Mouse (Mus musculus) liver, adult 2 months (tissue): ENCODE measurements around the gene Vpreb3. TPM values are rescaled to one million over a fixed set of nuclear protein-coding genes. Genes with fewer than 3 reads are reported as not detected.

Experiments
- DNase-seq: peaks from one replicate; pipeline ENCODE4 v3.0.0-alpha.2; 2011; ENCODE audit warnings: low read depth, low spot score; ENCODE audit errors: extremely low read depth
- H3K27ac ChIP-seq: fragments of 200-500 bp; replicated peaks from 2 replicates; pipeline ENCODE4 v1.5.1; 2012; ENCODE audit warnings: low read depth, mild to moderate bottlenecking, control low read depth, inconsistent platforms, low read length; ENCODE audit not compliant: insufficient read depth
- H3K27me3 ChIP-seq: fragments of 200-500 bp; 2 replicates; pipeline ENCODE4 v1.6.1; 2012; ENCODE audit warnings: mild to moderate bottlenecking, moderate library complexity, low read length, inconsistent platforms; ENCODE audit not compliant: control insufficient read depth, insufficient read depth
- H3K36me3 ChIP-seq: fragments of 200-500 bp; 2 replicates; pipeline ENCODE4 v1.6.1; 2012; ENCODE audit warnings: low read length, inconsistent platforms; ENCODE audit not compliant: control insufficient read depth, insufficient read depth
- H3K4me1 ChIP-seq: fragments of 200-500 bp; 2 replicates; pipeline ENCODE4 v1.6.1; 2011; ENCODE audit warnings: low read length; ENCODE audit not compliant: control insufficient read depth, insufficient read depth
- H3K4me3 ChIP-seq: fragments of 200-500 bp; 2 replicates; pipeline ENCODE4 v1.5.1; 2011; ENCODE audit warnings: low read depth, mild to moderate bottlenecking, control low read depth, low read length, moderate library complexity; ENCODE audit not compliant: insufficient read depth
- H3K79me2 ChIP-seq: fragments of 200-500 bp; 2 replicates; pipeline ENCODE4 v1.6.1; 2012; ENCODE audit warnings: inconsistent platforms, mild to moderate bottlenecking, low read length, moderate library complexity; ENCODE audit not compliant: control insufficient read depth, insufficient read depth
- H3K9ac ChIP-seq: fragments of 200-500 bp; 2 replicates; pipeline ENCODE4 v1.6.1; 2012; ENCODE audit warnings: low read depth, mild to moderate bottlenecking, control low read depth, inconsistent platforms, low read length
- CTCF ChIP-seq: fragments of 200-500 bp; IDR thresholded peaks from 2 replicates; pipeline ENCODE4 v1.5.1; 2011; ENCODE audit warnings: low read depth, low read length, control low read depth
- POLR2A ChIP-seq: fragments of 200-500 bp; IDR thresholded peaks from 2 replicates; pipeline ENCODE4 v1.6.1; 2011; ENCODE audit warnings: low read length, control low read depth; ENCODE audit not compliant: insufficient read depth; ENCODE audit errors: extremely low read depth
- WGBS: fragments of 180-500 bp; shearing (Covaris S2); methylation state at CpG from one replicate; pipeline ENCODE4 v1.1.7; 2018; 5-methylcytosine and 5-hydroxymethylcytosine counted together
- polyA plus RNA-seq: library from polyadenylated mRNA; depleted of rRNA; stranded (reverse); fragments of >200 nt; gene quantifications from 2 replicates; pipeline ENCODE4 v1.2.3, GENCODE M21; 2012
- total RNA-seq: library from RNA; depleted of rRNA; stranded (reverse); fragments of >200 nt; gene quantifications from 2 replicates; pipeline ENCODE4 v1.2.3, GENCODE M21; 2014

The Vpreb3 gene
- total and polyA plus RNA-seq, 2 experiments, result 0.55 to 2.0 TPM

GRCm38 (mm10) chr10:75973846-75974245, 31.0 kb downstream of the Vpreb3 start:
- H3K4me3 ChIP-seq, result no peak overlapping the region

GRCm38 (mm10) chr10:75975216-75975615, 32.4 kb downstream of the Vpreb3 start:
- H3K36me3 ChIP-seq, result no peaks in the 10 kb centered on the region
- H3K79me2 ChIP-seq, result no peaks in the 10 kb centered on the region
- peak; percentile 7 for DNase-seq
- no peaks in the 10 kb centered on the region for H3K27me3 ChIP-seq
- TF ChIP-seq CTCF (peak; percentile 60), POLR2A (no peak)
- H3K4me3 ChIP-seq, result no peak overlapping the region
- H3K9ac ChIP-seq, result no peak overlapping the region
- no peaks in the 10 kb centered on the region for H3K4me1 ChIP-seq
- no peak overlapping the region for H3K27ac ChIP-seq
- 78% methylated on average over 5 of the region's 5 CpGs for WGBS

More at GRCm38 (mm10) chr10:75973846-75974245, 31.0 kb downstream of the Vpreb3 start:
- no peaks in the 10 kb centered on the region for H3K27me3 ChIP-seq
- no peak overlapping the region for H3K27ac ChIP-seq
- TF ChIP-seq POLR2A (no peak), CTCF (no peak)
- WGBS, result over 99% methylated on average over 10 of the region's 10 CpGs
- H3K36me3 ChIP-seq, result no peaks in the 10 kb centered on the region
- H3K9ac ChIP-seq, result no peak overlapping the region
- H3K4me1 ChIP-seq, result no peaks in the 10 kb centered on the region
- DNase-seq, result no peak
- H3K79me2 ChIP-seq, result no peaks in the 10 kb centered on the region

- WGBS, result 43% methylated on average over 10 of the region's 10 CpGs
- no peak overlapping the region for H3K27ac ChIP-seq
- no peak overlapping the region for H3K9ac ChIP-seq
- DNase-seq, result no peak
- H3K4me1 ChIP-seq, result no peaks in the 10 kb centered on the region
- no peaks in the 10 kb centered on the region for H3K79me2 ChIP-seq
- H3K27me3 ChIP-seq, result no peaks in the 10 kb centered on the region
- TF ChIP-seq CTCF, result no peak
- no peak for TF ChIP-seq POLR2A
- H3K4me3 ChIP-seq, result no peak overlapping the region
- H3K36me3 ChIP-seq, result no peaks in the 10 kb centered on the region
These were observed 35.4 kb downstream of the Vpreb3 start for GRCm38 (mm10) chr10:75978119-75978834.

- no peak for DNase-seq
- no peaks in the 10 kb centered on the region for H3K27me3 ChIP-seq
- no peaks in the 10 kb centered on the region for H3K79me2 ChIP-seq
- H3K4me3 ChIP-seq, result no peak overlapping the region
- no peaks in the 10 kb centered on the region for H3K4me1 ChIP-seq
- H3K27ac ChIP-seq, result no peak overlapping the region
- WGBS, result 80% methylated on average over 5 of the region's 5 CpGs
- H3K9ac ChIP-seq, result no peak overlapping the region
- no peak for TF ChIP-seq POLR2A
- TF ChIP-seq CTCF, result no peak
- H3K36me3 ChIP-seq, result no peaks in the 10 kb centered on the region
These were observed 35.9 kb downstream of the Vpreb3 start for GRCm38 (mm10) chr10:75978835-75979157.

- DNase-seq, result no peak
- WGBS, result 94% methylated on average over 3 of the region's 3 CpGs
- no peak overlapping the region for H3K27ac ChIP-seq
These were observed 36.6 kb downstream of the Vpreb3 start for GRCm38 (mm10) chr10:75979432-75979831.

GRCm38 (mm10) chr10:75990430-75991042, 47.7 kb downstream of the Vpreb3 start:
- Histone ChIP-seq H3K79me2 (no peaks in the 10 kb centered on the region), H3K27ac (no peak overlapping the region), H3K4me1 (no peaks in the 10 kb centered on the region), H3K36me3 (no peaks in the 10 kb centered on the region), H3K4me3 (no peak overlapping the region), H3K27me3 (no peaks in the 10 kb centered on the region), H3K9ac (no peak overlapping the region)
- DNase-seq, result no peak
- no peak for TF ChIP-seq CTCF
- no peak for TF ChIP-seq POLR2A
- 86% methylated on average over 4 of the region's 4 CpGs for WGBS

More at GRCm38 (mm10) chr10:75979432-75979831, 36.6 kb downstream of the Vpreb3 start:
- H3K36me3 ChIP-seq, result no peaks in the 10 kb centered on the region
- H3K4me1 ChIP-seq, result no peaks in the 10 kb centered on the region
- H3K9ac ChIP-seq, result no peak overlapping the region
- no peak overlapping the region for H3K4me3 ChIP-seq
- TF ChIP-seq POLR2A, result no peak
- no peak for TF ChIP-seq CTCF
- no peaks in the 10 kb centered on the region for H3K27me3 ChIP-seq
- no peaks in the 10 kb centered on the region for H3K79me2 ChIP-seq
